Comparison of ENCODE assay signal across 24 mouse cellular contexts in the genomic region with DNA sequence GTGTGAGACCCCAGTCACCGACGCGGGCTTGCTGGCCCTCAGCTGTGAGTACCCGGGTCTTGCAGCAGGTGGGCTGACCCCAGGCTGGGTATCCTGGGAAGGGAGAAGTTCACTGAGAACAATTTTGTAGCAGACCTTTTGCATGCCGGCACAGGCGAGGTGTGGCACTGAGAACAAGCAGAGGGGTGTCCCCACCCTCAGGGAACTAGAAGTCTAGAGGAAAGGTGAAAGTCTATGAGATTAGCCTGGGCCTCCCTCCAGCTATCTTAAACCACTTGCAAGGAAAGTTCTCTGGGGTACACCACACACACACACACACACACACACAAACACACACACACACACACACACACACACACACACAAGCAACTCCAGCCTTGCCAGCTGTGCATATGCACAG.
"Had no signal": no experiment of that assay in that cellular context is flagged by ENCODE, and none has a peak within 500 bp of the region (broad histone marks: within the 10 kb centered on the region; RNA-seq: fewer than 3 reads in every experiment).

No protein-coding gene starts in this region.

- H3K9ac ChIP-seq: heart, embryonic 12.5 days; hindbrain, embryonic 13.5 days; limb, embryonic 12.5 days; liver, embryonic 13.5 days had no signal

- H3K4me3 ChIP-seq: gastrocnemius, adult 2 months; heart, embryonic 10.5 days; heart, embryonic 12.5 days; hindbrain, embryonic 13.5 days; layer of hippocampus, adult 2 months; limb, embryonic 10.5 days; limb, embryonic 12.5 days; liver, embryonic 13.5 days had no signal

- H3K27me3 ChIP-seq: heart, embryonic 12.5 days; hindbrain, embryonic 13.5 days; limb, embryonic 12.5 days; liver, embryonic 13.5 days had no signal

- H3K27ac ChIP-seq: gastrocnemius, adult 2 months; heart, embryonic 10.5 days; hindbrain, embryonic 13.5 days; limb, embryonic 10.5 days; limb, embryonic 12.5 days; liver, embryonic 13.5 days had no signal

- H3K4me1 ChIP-seq: liver, embryonic 13.5 days had no signal

- H3K9me3 ChIP-seq: heart, embryonic 10.5 days; heart, embryonic 12.5 days; hindbrain, embryonic 13.5 days; limb, embryonic 10.5 days; limb, embryonic 12.5 days; liver, embryonic 13.5 days had no signal

- ATAC-seq: forebrain, embryonic 16.5 days; hindbrain, embryonic 16.5 days; inflammation-experienced regulatory T-cells, adult 6 months had no signal

- DNase-seq: gastrocnemius, adult 2 months; gastrocnemius, postnatal 10 days; gastrocnemius, postnatal 25 days; heart, adult 18-20 months; heart, postnatal 10 days; kidney, adult 11 months; kidney, adult 2 months; kidney, adult 9 months; kidney, postnatal 10 days; kidney, postnatal 25 days; kidney, postnatal 4 days; layer of hippocampus, adult 9-11 months; liver; liver, embryonic 13.5 days had no signal

- H3K4me2 ChIP-seq: heart, embryonic 12.5 days; hindbrain, embryonic 13.5 days; limb, embryonic 12.5 days; liver, embryonic 11.5 days; liver, embryonic 13.5 days had no signal
